Mouse (Mus musculus): ENCODE data around the gene Platr17. TPM values are rescaled to one million over a fixed set of nuclear protein-coding genes. Genes with fewer than 3 reads are reported as not detected.

The Platr17 gene
- total RNA-seq, 2 experiments from 2014 or later: 0.57 TPM; not detected in 1

DNA sequence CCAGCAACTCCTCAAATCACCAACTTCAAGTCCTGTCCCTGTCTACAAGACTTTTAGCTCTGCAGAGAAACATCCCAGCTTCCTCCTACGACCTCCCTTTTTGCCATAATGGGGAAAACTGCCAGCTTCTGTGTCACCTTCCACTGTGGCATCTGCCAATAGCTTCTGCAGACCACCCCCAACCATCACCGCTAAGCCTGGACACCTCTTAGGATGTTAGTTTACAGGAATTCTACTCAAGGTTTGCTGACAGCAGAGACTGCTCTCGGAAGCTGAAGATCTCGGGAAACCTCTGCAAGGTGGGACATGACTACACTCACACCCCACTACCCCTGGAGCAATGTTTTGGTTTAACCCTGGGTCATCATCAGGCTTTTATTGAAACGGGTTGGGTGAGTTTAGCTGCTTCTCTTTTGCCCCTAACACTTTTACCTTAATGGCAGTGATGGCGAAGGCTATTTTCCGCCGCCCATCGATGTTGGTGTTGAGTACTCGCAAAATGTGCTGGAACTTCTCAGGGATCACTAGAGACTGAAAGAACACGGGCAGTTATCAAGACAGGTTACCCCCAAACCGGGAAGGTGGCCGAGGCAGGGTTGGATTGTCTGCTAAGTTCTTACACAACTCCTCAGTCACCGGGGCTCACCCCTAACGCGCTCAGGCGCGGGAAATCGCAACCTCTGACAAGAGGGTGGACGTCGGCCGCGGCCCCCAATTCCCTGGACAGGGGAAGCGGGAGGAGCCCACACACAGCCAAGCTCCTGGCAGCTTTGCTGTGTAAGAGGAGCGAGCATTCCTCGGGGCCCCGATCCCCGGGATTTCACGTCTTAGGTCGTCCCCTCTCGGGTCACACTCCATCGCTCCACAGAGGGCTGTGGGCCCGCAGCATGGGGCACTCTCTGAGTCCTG lies 50.0 kb downstream of the Platr17 start:
- DNase-seq (ENCODE audit: low spot score in 2 of 2): no peak
- intact Hi-C loops (cut with DNase I): loop anchor here (1.0 to 5.0 kb wide), 3 partner anchors 15 to 1392 kb away; partner anchors contain the start of genes Pfdn6 and Wdr46

DNA sequence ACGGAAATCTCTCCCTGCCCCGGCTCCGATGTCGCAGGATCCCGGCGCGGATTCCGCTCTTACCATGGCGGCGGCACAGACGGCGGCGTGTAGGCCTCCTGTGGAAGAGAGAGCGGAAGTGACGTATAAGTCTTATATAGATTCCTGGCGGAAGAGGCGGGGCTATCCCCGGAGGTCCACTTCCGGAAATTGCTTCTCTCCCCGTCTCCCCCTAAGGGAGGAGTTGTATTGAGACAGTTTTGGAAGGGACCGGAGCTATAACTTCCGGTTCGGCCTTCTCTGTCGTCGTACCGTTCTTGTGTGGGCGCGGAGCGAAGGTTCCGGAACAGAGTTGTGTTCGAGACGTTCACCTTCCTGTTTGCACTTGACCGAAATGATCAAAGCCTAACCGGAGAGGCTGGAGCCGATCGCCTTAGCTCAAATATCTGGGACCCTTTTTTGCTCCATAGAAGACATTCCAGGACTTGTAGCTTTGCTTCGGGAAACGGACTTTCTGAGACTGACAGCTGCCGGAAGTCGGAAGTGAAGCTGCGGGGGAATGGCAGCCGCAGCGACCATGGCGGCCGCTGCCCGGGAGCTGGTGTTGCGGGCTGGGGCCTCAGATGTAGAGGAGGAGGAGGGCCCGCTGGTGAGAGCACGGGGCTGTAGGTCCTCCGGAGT lies 50.8 kb downstream of the Platr17 start, which contains the start of the genes Vps52 and Rps18:
TSS of gene Vps52 (plus strand) at position 258 of the 660 bp plus-strand sequence.
TSS of gene Rps18 (minus strand) at position 447 of the 660 bp plus-strand sequence.
- intact Hi-C loops (cut with DNase I): loop anchor here (1.0 to 5.0 kb wide), 4 partner anchors 15 to 1392 kb away; partner anchors contain the start of genes Pfdn6 and Wdr46
- DNase-seq (ENCODE audit: low spot score in 2 of 2): peak; percentile 95 to 99

Small RNA genes lying within 50 kb of the gene (microRNA-seq; reads per million reads assigned to microRNA genes)
- 0 reads per million in 2 experiments for gene Gm27740

Other genes starting within 250 kb of the Platr17 start
- gene Hnrnpm, start 218.3 kb upstream of the Platr17 start, total RNA-seq (2021): 100 to 1,000 TPM; 120 to 129 TPM
- gene March2, start 186.5 kb upstream of the Platr17 start, total RNA-seq (2021): 10 to 100 TPM; 86.1 to 87.2 TPM
- 100 to 1,000 TPM; 328 to 343 TPM for gene Rab11b, start 144.6 kb upstream of the Platr17 start, total RNA-seq (2021)
- gene Angptl4, start 123.3 kb upstream of the Platr17 start, total RNA-seq (2021): 1 to 10 TPM; 3.9 to 4.1 TPM
- 10 to 100 TPM; 37.0 to 39.7 TPM for gene Kank3, start 94.6 kb upstream of the Platr17 start, total RNA-seq (2021)
- gene Rps28, start 80.6 kb upstream of the Platr17 start, total RNA-seq (2021): 100 to 1,000 TPM; 675 to 677 TPM
- 100 to 1,000 TPM; 196 to 205 TPM for gene Ndufa7, start 80.6 kb upstream of the Platr17 start, total RNA-seq (2021)
- 10 to 100 TPM; 28.1 to 28.3 TPM for gene Cd320, start 62.0 kb upstream of the Platr17 start, total RNA-seq (2021)
- not detected for gene Gm7029, start 31.3 kb upstream of the Platr17 start, total RNA-seq (2021)
- gene Kifc1, start 14.5 kb upstream of the Platr17 start, total RNA-seq (2021): 1 to 10 TPM; 3.0 to 3.4 TPM
- gene Daxx, start 4.3 kb downstream of the Platr17 start, total RNA-seq (2021): 10 to 100 TPM; 26.0 to 26.2 TPM
- gene Tapbp, start 10.8 kb downstream of the Platr17 start, total RNA-seq (2021): 10 to 100 TPM; 32.7 to 37.7 TPM
- 10 to 100 TPM; 28.1 to 32.1 TPM for gene Zbtb22, start 10.8 kb downstream of the Platr17 start, total RNA-seq (2021)
- 10 to 100 TPM; 55.2 to 66.8 TPM for gene Rgl2, start 24.4 kb downstream of the Platr17 start, total RNA-seq (2021)
- gene Pfdn6, start 35.2 kb downstream of the Platr17 start, total RNA-seq (2021): 100 to 1,000 TPM in 1 of 2 experiments, 10 to 100 TPM in 1; 89.7 to 104 TPM
- 10 to 100 TPM; 11.2 to 12.0 TPM for gene Wdr46, start 35.5 kb downstream of the Platr17 start, total RNA-seq (2021)
- 1 to 10 TPM; 5.8 to 6.4 TPM for gene B3galt4, start 46.4 kb downstream of the Platr17 start, total RNA-seq (2021)
- 10 to 100 TPM; 78.4 to 81.9 TPM for gene Vps52, start 50.7 kb downstream of the Platr17 start, total RNA-seq (2021)
- 100 to 1,000 TPM; 296 to 299 TPM for gene Rps18, start 50.9 kb downstream of the Platr17 start, total RNA-seq (2021)
- 10 to 100 TPM; 12.3 to 15.9 TPM for gene H2-K1, start 95.2 kb downstream of the Platr17 start, total RNA-seq (2021)
- gene Ring1, start 119.5 kb downstream of the Platr17 start, total RNA-seq (2021): 10 to 100 TPM; 28.4 to 32.2 TPM
- 10 to 100 TPM; 33.3 to 35.1 TPM for gene H2-Ke6, start 122.9 kb downstream of the Platr17 start, total RNA-seq (2021)
- gene Slc39a7, start 126.5 kb downstream of the Platr17 start, total RNA-seq (2021): 10 to 100 TPM; 96.2 to 98.6 TPM
- gene Rxrb, start 126.7 kb downstream of the Platr17 start, total RNA-seq (2021): 10 to 100 TPM; 79.5 to 83.1 TPM
- gene Col11a2, start 134.3 kb downstream of the Platr17 start, total RNA-seq (2021): 10 to 100 TPM; 14.1 to 14.6 TPM
- under 1 TPM in 1 of 2 experiments, not detected in 1; 0.34 TPM for gene H2-Oa, start 187.2 kb downstream of the Platr17 start, total RNA-seq (2021)
- 10 to 100 TPM; 26.0 to 26.5 TPM for gene H2-DMa, start 214.4 kb downstream of the Platr17 start, total RNA-seq (2021)
- 100 to 1,000 TPM; 178 to 192 TPM for gene Brd2, start 217.5 kb downstream of the Platr17 start, total RNA-seq (2021)
- under 1 TPM; 0.46 to 0.92 TPM for gene H2-DMb2, start 238.2 kb downstream of the Platr17 start, total RNA-seq (2021)
- gene H2-DMb1, start 247.9 kb downstream of the Platr17 start, total RNA-seq (2021): 1 to 10 TPM in 1 of 2 experiments, under 1 TPM in 1; 0.94 to 1.5 TPM